Mouse (Mus musculus) small intestine, adult 2 months (tissue): Measurements from ENCODE around the gene Flywch1.

Source experiments
- CTCF ChIP-seq: fragments of 200-500 bp; IDR thresholded peaks from 2 replicates; pipeline ENCODE4 v1.5.1; 2012; ENCODE audit warnings: low read depth, mild to moderate bottlenecking, control low read depth, inconsistent platforms, low read length, moderate library complexity, mixed read lengths; ENCODE audit not compliant: insufficient replicate concordance, insufficient read length; ENCODE audit errors: extremely low read depth
- POLR2A ChIP-seq: fragments of 200-500 bp; IDR thresholded peaks from 2 replicates; pipeline ENCODE4 v1.6.1; 2012; ENCODE audit warnings: low read depth, mild to moderate bottlenecking, control low read depth, inconsistent platforms, low read length, moderate library complexity

DNA sequence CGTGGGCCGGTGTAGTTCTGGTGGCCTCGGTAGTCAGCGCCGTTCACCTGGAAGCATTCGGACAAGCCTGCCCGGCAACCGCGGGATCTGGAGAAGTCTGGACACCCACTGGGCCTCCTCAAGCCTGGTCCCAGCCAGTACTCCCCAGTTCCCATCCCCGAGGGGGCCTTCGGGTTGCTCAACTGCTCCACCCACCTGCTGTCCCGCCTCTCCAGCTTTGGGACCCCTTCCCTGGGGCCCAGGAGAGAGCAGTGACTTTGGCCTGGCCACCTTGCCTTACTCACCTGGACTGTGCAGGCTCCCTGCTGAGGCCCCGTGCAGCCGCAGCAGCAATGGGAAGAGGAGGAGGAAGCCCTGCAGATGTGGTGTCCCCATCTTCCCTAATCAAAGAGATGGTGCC, 26.8 kb downstream of the Flywch1 start:
- TF ChIP-seq CTCF (no peak), POLR2A (no peak)
